ENCODE assay signal across 8 mouse cellular contexts in genomic region chr13:108449116-108450097, GRCm38 (mm10). TPM values are rescaled to one million over a fixed set of nuclear protein-coding genes. Genes with fewer than 3 reads are reported as not detected.
DNase-seq lines count a peak whose midpoint lies in the region; ATAC-seq and TF ChIP-seq lines count a peak whose summit lies in the region.

Gene Pde4d, plus strand, starts transcription at chr13:108449948.

- peaks cover 0 to 9% of the 10 kb centered on the region in 2 experiments; a peak in 3 of 4 replicates for H3K4me1 ChIP-seq in MEL (ENCODE audit: control insufficient read depth in 1 of 2, insufficient read depth in 2 of 2, low read length in 2 of 2)
- H3K4me1 ChIP-seq in hindbrain, embryonic 14.5 days (replicated peaks; ENCODE audit: control insufficient read depth, insufficient read depth, low read length) = no peaks in the 10 kb centered on the region
- no peaks in the 10 kb centered on the region for H3K4me1 ChIP-seq in midbrain, embryonic 12.5 days

- TF ChIP-seq RAD21 in MEL (IDR thresholded peaks at IDR 0.05; ENCODE audit: low read depth, low read length) = no peak

- H3K27me3 ChIP-seq in MEL (ENCODE audit: control insufficient read depth in 1 of 2, insufficient read depth in 2 of 2, low read length in 2 of 2) = peaks cover 0 to 2% of the 10 kb centered on the region in 2 experiments; a peak in 3 of 4 replicates
- no peaks in the 10 kb centered on the region for H3K27me3 ChIP-seq in hindbrain, embryonic 14.5 days (ENCODE audit: control insufficient read depth, insufficient read depth, low read length)
- H3K27me3 ChIP-seq in midbrain, embryonic 12.5 days = no peaks in the 10 kb centered on the region

- no peak within 1 kb of the TSS for H3K9ac ChIP-seq in MEL (ENCODE audit: control insufficient read depth, low read depth, low read length, poor library complexity, severe bottlenecking)
- no peak within 1 kb of the TSS for H3K9ac ChIP-seq in hindbrain, embryonic 14.5 days
- no peak within 1 kb of the TSS for H3K9ac ChIP-seq in midbrain, embryonic 12.5 days (replicated peaks)

- H3K4me2 ChIP-seq in hindbrain, embryonic 14.5 days (replicated peaks) = no peak within 1 kb of the TSS
- H3K4me2 ChIP-seq in midbrain, embryonic 12.5 days (replicated peaks) = no peak within 1 kb of the TSS

- 64% methylated on average over 10 of the region's 10 CpGs for WGBS in hindbrain, embryonic 14.5 days
- WGBS in midbrain, embryonic 12.5 days = 55% methylated on average over 10 of the region's 10 CpGs

- no peak within 1 kb of the TSS for H3K27ac ChIP-seq in MEL (ENCODE audit: control insufficient read depth, low read depth, low read length)
- H3K27ac ChIP-seq in hindbrain, embryonic 14.5 days = no peak within 1 kb of the TSS
- no peak within 1 kb of the TSS for H3K27ac ChIP-seq in midbrain, embryonic 12.5 days (replicated peaks)

- H3K9me3 ChIP-seq in MEL (replicated peaks; ENCODE audit: insufficient read depth, low read length) = no peaks in the 10 kb centered on the region
- H3K9me3 ChIP-seq in hindbrain, embryonic 14.5 days (ENCODE audit: control insufficient read depth, low read length) = no peaks in the 10 kb centered on the region
- no peaks in the 10 kb centered on the region for H3K9me3 ChIP-seq in midbrain, embryonic 12.5 days

- peak; percentile 45 to 67; a peak in 3 of 4 replicates for TF ChIP-seq EP300 in MEL (IDR thresholded peaks at IDR 0.05; ENCODE audit: low read depth in 1 of 2, low read length in 2 of 2)

- TF ChIP-seq POLR2A in MEL (IDR thresholded peaks at IDR 0.05; ENCODE audit: control insufficient read depth in 1 of 2, insufficient read depth in 1 of 2, low read depth in 1 of 2, low read length in 2 of 2, poor library complexity in 1 of 2) = no peak
- TF ChIP-seq POLR2A in brain, embryonic 14.5 days (IDR thresholded peaks at IDR 0.05; ENCODE audit: borderline replicate concordance, extremely low read depth, insufficient read depth, insufficient read length, poor library complexity, severe bottlenecking) = no peak

- peak; percentile 63 for DNase-seq in MEL (ENCODE audit: low read depth, low spot score)
- no peak for DNase-seq in brain, embryonic 14.5 days (ENCODE audit: low read depth)
- no peak for DNase-seq in gastrocnemius, adult 8-10 months (ENCODE audit: low spot score in 2 of 2)
- DNase-seq in hindbrain, embryonic 14.5 days (ENCODE audit: low spot score) = no peak
- peak in 1 of 2 experiments; percentile 23 for DNase-seq in left cerebral cortex, postnatal 10 days (ENCODE audit: extremely low spot score in 1 of 2, low spot score in 2 of 2)
- no peak for DNase-seq in ovary, adult 18-20 months (ENCODE audit: low spot score)
- DNase-seq in thymus, adult 18-20 months = no peak

- peaks cover 0 to 13% of the 10 kb centered on the region in 2 experiments; a peak in 2 of 4 replicates for H3K36me3 ChIP-seq in MEL (ENCODE audit: control insufficient read depth in 1 of 2, insufficient read depth in 2 of 2, low read length in 2 of 2)
- H3K36me3 ChIP-seq in hindbrain, embryonic 14.5 days (replicated peaks; ENCODE audit: control insufficient read depth, insufficient read depth) = no peaks in the 10 kb centered on the region
- no peaks in the 10 kb centered on the region for H3K36me3 ChIP-seq in midbrain, embryonic 12.5 days

- intact Hi-C loops in left cerebral cortex, postnatal 10 days (cut with DNase I) = no loop called here

- no peak for ATAC-seq in hindbrain, embryonic 14.5 days (ENCODE audit: low FRiP score)
- no peak for ATAC-seq in midbrain, embryonic 12.5 days (ENCODE audit: low FRiP score, low read depth)

- H3K79me2 ChIP-seq in MEL (ENCODE audit: control insufficient read depth, insufficient read depth, low read length, poor library complexity) = no peaks in the 10 kb centered on the region

- no peak within 1 kb of the TSS for H3K4me3 ChIP-seq in MEL (ENCODE audit: control insufficient read depth in 1 of 2, insufficient read depth in 1 of 2, low read depth in 2 of 2, low read length in 2 of 2)
- H3K4me3 ChIP-seq in hindbrain, embryonic 14.5 days (replicated peaks; ENCODE audit: low read length) = no peak within 1 kb of the TSS
- H3K4me3 ChIP-seq in midbrain, embryonic 12.5 days = no peak within 1 kb of the TSS

- no peak for TF ChIP-seq CTCF in MEL (IDR thresholded peaks at IDR 0.05 in 2 of 3, conservative IDR thresholded peaks at IDR 0.05 in 1 of 3; ENCODE audit: control insufficient read depth in 1 of 3, insufficient read depth in 1 of 3, low read depth in 2 of 3, low read length in 3 of 3, poor library complexity in 1 of 3, severe bottlenecking in 1 of 3)
- no peak for TF ChIP-seq CTCF in brain, embryonic 14.5 days (IDR thresholded peaks at IDR 0.05; ENCODE audit: borderline replicate concordance, extremely low read depth, insufficient read depth, insufficient read length)

TF ChIP-seq in MEL, 35 proteins besides CTCF, POLR2A, EP300 and RAD21:
- TF ChIP-seq GATA1 (IDR thresholded peaks at IDR 0.05; ENCODE audit: low read depth, low read length) = peak; percentile 50; the same call in 1 of the 2 replicates
- no peak for TF ChIP-seq E2F4 (IDR thresholded peaks at IDR 0.05; ENCODE audit: borderline replicate concordance, low read depth, low read length)
- TF ChIP-seq ZC3H11A (IDR thresholded peaks at IDR 0.05; ENCODE audit: low read depth, low read length) = no peak
- TF ChIP-seq UBTF (IDR thresholded peaks at IDR 0.05; ENCODE audit: borderline replicate concordance, insufficient read depth, low read depth, low read length) = no peak
- no peak for TF ChIP-seq USF2 (IDR thresholded peaks at IDR 0.05; ENCODE audit: borderline replicate concordance in 1 of 2, insufficient read depth in 1 of 2, low read depth in 1 of 2, low read length in 2 of 2)
- peak; percentile 38; the same call in 1 of the 2 replicates for TF ChIP-seq TCF12 (IDR thresholded peaks at IDR 0.05; ENCODE audit: low read depth, low read length)
- TF ChIP-seq MYC (IDR thresholded peaks at IDR 0.05; ENCODE audit: low read depth, low read length) = peak; percentile 67
- TF ChIP-seq BHLHE40 (IDR thresholded peaks at IDR 0.05; ENCODE audit: borderline replicate concordance, low read depth, low read length) = 0 out of 2 replicates have a peak, but pooled peaks have one; percentile 7
- no peak for TF ChIP-seq NELFE (IDR thresholded peaks at IDR 0.05; ENCODE audit: low read depth, low read length)
- TF ChIP-seq CHD1 (IDR thresholded peaks at IDR 0.05; ENCODE audit: low read depth, low read length) = no peak
- no peak for TF ChIP-seq POLR2AphosphoS2 (IDR thresholded peaks at IDR 0.05; ENCODE audit: low read length)
- TF ChIP-seq MYB (IDR thresholded peaks at IDR 0.05; ENCODE audit: low read depth, low read length) = no peak
- no peak for TF ChIP-seq SMC3 (IDR thresholded peaks at IDR 0.05; ENCODE audit: low read depth, low read length)
- TF ChIP-seq RCOR1 (IDR thresholded peaks at IDR 0.05; ENCODE audit: low read depth, low read length) = 0 out of 2 replicates have a peak, but pooled peaks have one; percentile 13
- no peak for TF ChIP-seq TBP (IDR thresholded peaks at IDR 0.05; ENCODE audit: low read depth, low read length)
- TF ChIP-seq JUND (IDR thresholded peaks at IDR 0.05; ENCODE audit: low read depth, low read length) = no peak
- no peak for TF ChIP-seq MXI1 (IDR thresholded peaks at IDR 0.05; ENCODE audit: low read depth, low read length)
- TF ChIP-seq MAFK (IDR thresholded peaks at IDR 0.05; ENCODE audit: borderline replicate concordance, low read depth, low read length) = no peak
- no peak for TF ChIP-seq MAX (IDR thresholded peaks at IDR 0.05; ENCODE audit: low read length)
- no peak for TF ChIP-seq CHD2 (IDR thresholded peaks at IDR 0.05; ENCODE audit: low read length)
- no peak for TF ChIP-seq ELF1 (IDR thresholded peaks at IDR 0.05; ENCODE audit: low read depth, low read length)
- no peak for TF ChIP-seq KAT2A (conservative IDR thresholded peaks at IDR 0.05; ENCODE audit: low read depth, low read length)
- peak; percentile 72 for TF ChIP-seq TAL1 (IDR thresholded peaks at IDR 0.05; ENCODE audit: low read length)
- TF ChIP-seq ZKSCAN1 (IDR thresholded peaks at IDR 0.05; ENCODE audit: low read depth, low read length) = no peak
- no peak for TF ChIP-seq POLR2AphosphoS5 (IDR thresholded peaks at IDR 0.05; ENCODE audit: borderline replicate concordance, low read depth, low read length)
- TF ChIP-seq ZNF384 (IDR thresholded peaks at IDR 0.05; ENCODE audit: low read depth, low read length) = no peak
- TF ChIP-seq ETS1 (IDR thresholded peaks at IDR 0.05; ENCODE audit: low read depth, low read length) = 0 out of 2 replicates have a peak, but pooled peaks have one; percentile 20
- no peak for TF ChIP-seq HCFC1 (IDR thresholded peaks at IDR 0.05; ENCODE audit: low read depth, low read length)
- TF ChIP-seq ZMIZ1 (IDR thresholded peaks at IDR 0.05; ENCODE audit: low read depth, low read length) = no peak
- no peak for TF ChIP-seq GABPA (IDR thresholded peaks at IDR 0.05; ENCODE audit: low read depth, low read length)
- no peak for TF ChIP-seq SIN3A (IDR thresholded peaks at IDR 0.05; ENCODE audit: low read length)
- no peak for TF ChIP-seq MAZ (IDR thresholded peaks at IDR 0.05; ENCODE audit: low read depth, low read length)
- TF ChIP-seq USF1 (IDR thresholded peaks at IDR 0.05; ENCODE audit: low read depth, low read length) = 0 out of 2 replicates have a peak, but pooled peaks have one; percentile 8
- TF ChIP-seq NRF1 (IDR thresholded peaks at IDR 0.05; ENCODE audit: insufficient read depth, low read depth, low read length, poor library complexity, severe bottlenecking) = no peak
- TF ChIP-seq MEF2A (IDR thresholded peaks at IDR 0.05; ENCODE audit: extremely low read depth, insufficient replicate concordance, low read depth, low read length, poor library complexity, severe bottlenecking) = no peak

RNA-seq across cellular contexts. Expression of gene Pde4d, which starts in this region (rescaled TPM):
- 18.5 and 24.4 TPM in 2 replicates for total RNA-seq in MEL (2012; rRNA removed)
- 10 to 100 TPM in 1 of 2 experiments, not detected in 1; 18.8 TPM for polyA plus RNA-seq in MEL (2012; ENCODE audit: insufficient read depth in 1 of 2, insufficient read length in 2 of 2, low read depth in 1 of 2, low replicate concordance in 2 of 2, missing spikeins in 1 of 2)
- polyA plus RNA-seq in brain, embryonic 14.5 days (2012; rRNA removed) = 21.2 and 34.9 TPM in 2 replicates
- total RNA-seq in gastrocnemius, adult 8-10 months (2022) = 100 to 1,000 TPM; 257 to 339 (median 308) TPM
- 23.2 and 24.8 TPM in 2 replicates for polyA plus RNA-seq in hindbrain, embryonic 14.5 days (2014; fragmentation: Nextera tagmentation; extraction: Ambion mirVana)
- total RNA-seq in left cerebral cortex, postnatal 10 days (2021) = 100 to 1,000 TPM; 108 to 120 TPM
- 19.3 and 21.4 TPM in 2 replicates for polyA plus RNA-seq in midbrain, embryonic 12.5 days (2016; fragmentation: Nextera tagmentation; extraction: Ambion mirVana)
